ENCODE assay signal across 8 mouse cellular contexts in the genomic region with DNA sequence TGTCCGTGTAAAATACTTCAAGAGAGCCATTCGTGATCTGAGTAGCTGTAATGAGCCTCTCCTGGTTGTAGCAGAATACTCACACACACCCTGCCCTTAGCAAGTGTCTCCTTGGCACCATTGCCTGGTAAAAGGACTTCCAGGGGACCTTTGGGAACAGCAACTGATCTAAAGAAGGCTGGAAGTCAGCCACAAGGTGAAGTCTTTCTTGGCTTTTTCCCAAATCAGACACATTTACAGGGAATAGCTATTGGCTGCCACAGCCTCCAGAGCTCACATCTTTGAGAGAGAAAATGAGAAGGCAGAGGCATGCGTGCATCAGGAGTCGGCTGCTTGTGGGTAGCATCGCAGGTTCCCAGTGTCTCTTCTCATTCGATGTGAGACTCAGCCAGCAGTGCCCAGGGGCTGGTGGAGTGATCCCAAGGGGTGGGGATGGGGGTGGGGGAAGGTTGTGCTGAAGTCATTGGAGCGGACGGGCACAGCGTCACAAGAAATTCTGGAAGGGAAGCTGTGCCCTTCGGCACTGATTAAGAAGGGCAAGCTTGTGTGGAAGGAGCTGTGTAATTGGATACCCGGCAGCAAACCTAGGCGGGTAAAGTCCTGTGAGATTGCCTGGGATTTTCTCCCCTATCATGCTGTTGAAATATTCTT.
A peak's percentile ranks its signal among the peaks of the same experiment; 100 is the strongest.
DNase-seq lines count a peak whose midpoint lies in the region; ATAC-seq lines count a peak whose summit lies in the region.
"Had no signal": no experiment of that assay in that cellular context is flagged by ENCODE, and none has a peak within 500 bp of the region (broad histone marks: within the 10 kb centered on the region; RNA-seq: fewer than 3 reads in every experiment).

No protein-coding gene starts in this region.

- peak overlapping the region; percentile 19; the same call in 1 of the 2 replicates for H3K4me2 ChIP-seq in hindbrain, embryonic 12.5 days (replicated peaks)
- no peak overlapping the region for H3K4me2 ChIP-seq in hindbrain, embryonic 11.5 days (replicated peaks; ENCODE audit: low read depth, low read length)
- H3K4me2 ChIP-seq in embryonic facial prominence, embryonic 15.5 days (replicated peaks) = peak overlapping the region; percentile 21; the same call in 1 of the 2 replicates

- WGBS in hindbrain, embryonic 12.5 days = 47% methylated on average over 12 of the region's 12 CpGs
- WGBS in hindbrain, embryonic 11.5 days = 54% methylated on average over 12 of the region's 12 CpGs
- WGBS in embryonic facial prominence, embryonic 15.5 days = 13% methylated on average over 12 of the region's 12 CpGs

- no peak overlapping the region for H3K4me3 ChIP-seq in hindbrain, embryonic 12.5 days
- H3K4me3 ChIP-seq in hindbrain, embryonic 11.5 days (ENCODE audit: low read depth, low read length) = no peak overlapping the region
- H3K4me3 ChIP-seq in brown adipose tissue, adult 24 weeks (ENCODE audit: insufficient read depth, low read depth, low read length) = peak overlapping the region; percentile 8; the same call in 1 of the 2 replicates
- H3K4me3 ChIP-seq in embryonic facial prominence, embryonic 15.5 days (replicated peaks) = no peak overlapping the region

- H3K9ac ChIP-seq in hindbrain, embryonic 12.5 days = no peak overlapping the region
- H3K9ac ChIP-seq in hindbrain, embryonic 11.5 days (ENCODE audit: low read depth, low read length) = no peak overlapping the region
- H3K9ac ChIP-seq in embryonic facial prominence, embryonic 15.5 days = no peak overlapping the region

- no peaks in the 10 kb centered on the region for H3K36me3 ChIP-seq in hindbrain, embryonic 12.5 days
- H3K36me3 ChIP-seq in hindbrain, embryonic 11.5 days (ENCODE audit: control insufficient read depth, insufficient read depth, low read length) = no peaks in the 10 kb centered on the region
- H3K36me3 ChIP-seq in embryonic facial prominence, embryonic 15.5 days = no peaks in the 10 kb centered on the region
- H3K36me3 ChIP-seq: G1E had no signal

- no peaks in the 10 kb centered on the region for H3K9me3 ChIP-seq in hindbrain, embryonic 12.5 days (replicated peaks)
- no peaks in the 10 kb centered on the region for H3K9me3 ChIP-seq in hindbrain, embryonic 11.5 days (ENCODE audit: control insufficient read depth, low read length)
- H3K9me3 ChIP-seq in embryonic facial prominence, embryonic 15.5 days (replicated peaks) = no peaks in the 10 kb centered on the region
- H3K9me3 ChIP-seq: G1E had no signal

- no peak overlapping the region for H3K27ac ChIP-seq in hindbrain, embryonic 12.5 days
- H3K27ac ChIP-seq in hindbrain, embryonic 11.5 days (ENCODE audit: low read depth, low read length) = no peak overlapping the region
- peak overlapping the region; percentile 94 for H3K27ac ChIP-seq in brown adipose tissue, adult 24 weeks (replicated peaks; ENCODE audit: low read depth, low read length)
- H3K27ac ChIP-seq in embryonic facial prominence, embryonic 15.5 days (replicated peaks) = peak overlapping the region; percentile 22; the same call in 1 of the 2 replicates

- DNase-seq in hindbrain, embryonic 11.5 days (ENCODE audit: low spot score) = no peak
- DNase-seq in kidney, postnatal 4 days = peak; percentile 23 to 47
- DNase-seq in liver = no peak
- DNase-seq in B cell, adult 2 months = no peak

- no peaks in the 10 kb centered on the region for H3K27me3 ChIP-seq in hindbrain, embryonic 12.5 days
- H3K27me3 ChIP-seq in hindbrain, embryonic 11.5 days (ENCODE audit: control insufficient read depth, insufficient read depth, low read length) = no peaks in the 10 kb centered on the region
- H3K27me3 ChIP-seq in embryonic facial prominence, embryonic 15.5 days = no peaks in the 10 kb centered on the region

- no peaks in the 10 kb centered on the region for H3K4me1 ChIP-seq in hindbrain, embryonic 12.5 days
- H3K4me1 ChIP-seq in hindbrain, embryonic 11.5 days (replicated peaks; ENCODE audit: control insufficient read depth, insufficient read depth, low read length) = no peaks in the 10 kb centered on the region
- peaks cover 11% of the 10 kb centered on the region; the same call in 1 of the 2 replicates for H3K4me1 ChIP-seq in brown adipose tissue, adult 24 weeks (ENCODE audit: control insufficient read depth, insufficient read depth, insufficient read length, low read length)
- H3K4me1 ChIP-seq in embryonic facial prominence, embryonic 15.5 days = peaks cover 26% of the 10 kb centered on the region

- ATAC-seq in hindbrain, embryonic 12.5 days (ENCODE audit: low FRiP score) = no peak
- ATAC-seq in hindbrain, embryonic 11.5 days (ENCODE audit: low FRiP score) = no peak
- peak; percentile 43; the same call in 1 of the 2 replicates for ATAC-seq in embryonic facial prominence, embryonic 15.5 days (ENCODE audit: insufficient number of reproducible peaks, low FRiP score, low TSS enrichment, low read depth)

Comparison
In these comparisons a context has a peak if more than half of its experiments do, and no peak if none do; other contexts are left out.
1. H3K27ac ChIP-seq: peak in brown adipose tissue, adult 24 weeks (single experiment) and embryonic facial prominence, embryonic 15.5 days (single experiment); none in hindbrain, embryonic 12.5 days (single experiment) and hindbrain, embryonic 11.5 days (single experiment).
2. DNase-seq: peak in kidney, postnatal 4 days (2 of 2); none in hindbrain, embryonic 11.5 days (single experiment), liver (single experiment) and B cell, adult 2 months (0 of 2).